Mouse (Mus musculus): Measurements from ENCODE around the gene Ptpn13.

DNA sequence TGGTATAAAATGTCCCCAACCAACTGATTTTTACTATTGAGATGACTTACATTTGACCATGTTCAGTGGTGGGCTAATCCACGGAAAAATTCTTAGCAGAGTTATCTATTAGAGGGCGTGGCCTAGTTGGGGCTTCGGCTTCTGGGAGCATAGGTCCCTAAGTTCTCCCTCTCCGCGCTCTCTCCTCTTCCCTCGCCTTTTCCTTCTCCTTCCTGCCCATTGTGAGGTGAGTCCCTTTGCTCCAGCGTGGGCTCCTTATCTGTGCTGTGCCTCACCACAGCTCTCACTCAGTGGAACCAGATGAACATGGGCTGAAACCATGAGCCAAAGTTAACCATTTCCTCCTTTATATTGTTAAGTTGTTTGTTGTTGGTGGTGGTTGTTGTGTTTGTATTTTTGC is 17.9 kb downstream of the Ptpn13 start:
- no peak for TF ChIP-seq CTCF (IDR thresholded peaks at IDR 0.05; ENCODE audit: borderline replicate concordance, control insufficient read depth, extremely low read depth, insufficient read depth, low read length, poor library complexity)
- TF ChIP-seq POLR2A (IDR thresholded peaks at IDR 0.05; ENCODE audit: control insufficient read depth, extremely low read depth, insufficient read depth, low read length, poor library complexity), result no peak

Data from thymus, adult 2 months (tissue).